Mouse (Mus musculus) urinary bladder, adult 18-20 months (tissue): ENCODE measurements around the gene Rybp.
A peak's percentile ranks its signal among the peaks of the same experiment; 100 is the strongest.

ENCODE experiments used
- DNase-seq, 2 experiments: peaks; one replicate each; pipeline ENCODE4 v3.0.0; 2022; ENCODE audit warnings: low spot score in 2 of 2, mixed read lengths in 2 of 2

Gene Rybp

DNA sequence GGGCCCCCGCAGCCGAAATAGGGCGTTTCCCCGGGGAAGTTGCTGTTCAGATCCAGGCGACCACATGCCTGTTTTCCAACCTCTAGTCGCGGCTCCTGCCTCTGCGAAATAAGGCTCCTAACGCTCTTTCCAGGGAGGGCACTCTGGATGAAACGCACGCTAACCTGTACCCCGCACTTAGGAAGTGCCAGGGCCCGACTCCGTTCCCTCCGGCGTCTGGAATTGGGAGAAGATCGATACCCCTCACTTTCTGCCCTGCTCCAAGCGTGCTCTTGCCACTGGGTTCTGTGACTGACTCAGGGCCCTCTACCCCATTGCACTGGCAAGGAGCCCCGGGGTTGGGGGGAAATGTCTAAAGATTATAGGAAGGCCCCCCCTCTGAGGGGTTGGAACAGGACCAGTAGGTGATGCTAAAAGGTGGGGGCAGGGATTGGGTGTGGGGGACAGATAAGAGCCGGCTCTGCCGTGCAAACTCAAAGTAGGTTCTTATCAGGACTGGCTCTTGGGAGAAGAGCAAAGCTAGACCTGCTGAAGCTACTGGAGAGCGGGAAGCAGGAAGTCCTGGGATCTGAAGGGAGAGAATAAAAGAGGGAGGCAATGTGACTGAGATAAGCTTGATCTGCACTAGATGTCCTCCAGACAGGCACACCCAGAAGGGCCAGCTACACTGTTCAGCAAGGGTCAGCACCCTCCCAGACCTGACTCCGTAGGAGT, 888 bp upstream of the Rybp start:
- DNase-seq = peak; percentile 3 to 43

DNA sequence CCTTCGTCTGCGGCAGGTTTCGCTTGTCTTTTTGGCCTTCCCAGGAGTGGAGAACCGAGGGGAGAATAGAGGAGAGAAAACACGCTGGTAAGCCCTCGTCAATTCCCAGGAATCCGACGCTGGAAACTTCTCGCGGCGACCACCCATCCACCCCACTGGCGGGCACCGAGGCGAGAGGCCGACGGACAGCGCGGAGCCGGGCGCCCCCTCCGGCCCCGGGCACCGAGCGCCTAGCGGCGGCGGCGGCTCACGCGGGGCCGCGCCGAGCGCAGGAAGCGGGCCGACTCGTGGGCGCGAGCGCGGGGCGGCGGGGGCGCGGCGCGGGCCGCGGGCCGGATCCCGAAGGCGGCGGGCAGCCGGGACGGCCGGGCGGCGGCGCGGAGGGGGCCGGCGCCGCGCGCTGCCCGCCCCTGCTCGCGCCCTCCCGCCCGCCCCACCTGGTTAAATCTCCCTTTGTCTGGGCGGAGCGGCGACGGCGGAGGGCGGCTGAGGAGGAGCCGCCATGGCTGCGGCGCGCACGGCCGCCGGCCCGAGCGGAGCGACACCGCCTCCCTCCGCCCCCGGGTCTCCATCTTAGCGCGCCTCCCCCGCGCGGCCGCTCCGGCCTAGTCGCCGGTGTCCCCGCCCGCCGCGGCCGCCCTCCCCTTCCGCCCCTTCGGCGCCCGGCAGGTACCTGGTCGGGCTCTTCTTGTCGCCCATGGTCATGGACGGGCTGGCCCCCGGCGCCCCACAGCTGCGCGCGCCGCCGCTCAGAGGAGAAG, 532 bp downstream of the Rybp start:
- peak; percentile 65 to 72 for DNase-seq

DNA sequence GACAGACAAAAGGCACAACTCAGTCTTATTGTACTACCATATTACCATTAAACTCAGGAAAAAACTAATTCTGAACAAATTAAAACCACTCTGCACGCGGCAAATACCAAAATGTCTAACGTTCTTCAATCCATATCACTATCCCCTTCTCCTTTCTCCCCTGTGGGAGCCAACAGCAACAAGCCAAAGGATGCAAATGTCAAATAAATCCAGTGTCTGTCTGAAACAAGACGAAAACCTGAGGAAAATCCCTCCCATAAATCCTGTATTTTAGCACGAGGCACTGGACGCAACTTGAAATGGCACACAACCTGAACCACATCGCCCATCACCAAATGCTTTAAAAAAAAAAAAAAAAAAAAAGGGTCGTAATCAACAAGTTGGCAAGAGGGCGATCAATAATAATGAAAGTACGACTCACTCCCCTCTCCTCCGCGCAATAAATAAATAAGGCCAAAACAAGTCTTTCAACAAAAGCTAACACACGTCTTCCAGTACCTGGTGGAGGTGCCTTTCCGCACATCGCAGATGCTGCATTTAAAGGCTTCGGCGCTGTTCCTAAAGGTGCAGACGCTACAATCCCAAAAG, 1.2 kb downstream of the Rybp start:
- DNase-seq = no peak

DNA sequence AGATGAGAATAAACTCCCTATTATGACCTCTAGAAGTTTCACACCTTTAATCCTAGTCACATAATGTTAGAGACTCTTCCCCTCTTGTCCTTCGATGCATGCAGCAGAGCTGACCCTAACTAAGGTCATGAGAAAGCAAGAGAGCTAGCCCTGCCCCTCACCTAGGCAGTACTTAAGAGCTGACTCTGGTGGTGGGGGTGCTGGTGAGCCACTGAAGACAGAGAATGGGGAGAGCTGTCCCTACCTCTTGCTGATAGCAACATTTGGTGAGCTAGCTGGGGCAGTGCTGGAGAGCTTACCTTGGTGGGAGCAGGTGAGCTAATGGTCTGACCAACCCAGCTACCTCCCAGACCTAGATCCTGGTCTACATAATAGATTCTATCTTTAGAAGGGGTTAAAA, 8.4 kb downstream of the Rybp start:
- no peak for DNase-seq

DNA sequence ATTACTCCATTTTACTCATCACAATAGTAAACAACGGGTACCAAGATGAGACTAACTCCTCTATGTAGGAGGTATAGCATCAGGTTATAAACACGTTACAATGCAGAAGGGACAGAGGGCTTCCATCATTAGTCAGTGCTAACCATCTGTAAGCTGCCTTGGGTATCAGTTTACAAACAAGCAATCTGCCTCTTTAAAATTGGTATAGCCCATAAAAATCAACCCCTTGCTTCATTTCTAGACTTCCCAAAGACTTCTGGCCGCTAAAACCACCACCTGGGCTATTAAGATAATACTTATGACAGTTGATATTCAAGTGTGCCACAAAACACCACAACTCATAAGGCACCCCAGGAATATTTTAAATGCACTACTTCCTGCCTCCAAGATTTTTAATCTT, 10.9 kb downstream of the Rybp start:
- DNase-seq = no peak

DNA sequence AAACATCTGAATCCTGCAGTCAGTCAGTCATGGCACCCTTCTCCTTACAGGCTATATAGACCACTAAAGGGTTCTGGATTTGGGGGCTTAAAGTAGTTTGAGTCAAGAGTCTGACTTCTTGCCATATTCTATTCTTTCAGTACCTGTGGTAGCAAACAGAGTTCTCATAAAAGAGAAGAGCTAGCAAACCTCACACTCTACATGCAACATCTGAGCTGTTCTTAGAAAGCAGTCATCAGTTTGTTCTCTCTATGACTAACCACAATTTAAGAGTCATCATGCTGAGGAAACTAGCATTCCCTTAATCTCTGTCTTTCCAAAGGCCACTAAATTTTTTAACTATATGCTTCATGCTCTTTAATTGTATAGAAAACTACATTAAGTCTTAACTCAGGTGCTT, 11.6 kb downstream of the Rybp start:
- DNase-seq = no peak

DNA sequence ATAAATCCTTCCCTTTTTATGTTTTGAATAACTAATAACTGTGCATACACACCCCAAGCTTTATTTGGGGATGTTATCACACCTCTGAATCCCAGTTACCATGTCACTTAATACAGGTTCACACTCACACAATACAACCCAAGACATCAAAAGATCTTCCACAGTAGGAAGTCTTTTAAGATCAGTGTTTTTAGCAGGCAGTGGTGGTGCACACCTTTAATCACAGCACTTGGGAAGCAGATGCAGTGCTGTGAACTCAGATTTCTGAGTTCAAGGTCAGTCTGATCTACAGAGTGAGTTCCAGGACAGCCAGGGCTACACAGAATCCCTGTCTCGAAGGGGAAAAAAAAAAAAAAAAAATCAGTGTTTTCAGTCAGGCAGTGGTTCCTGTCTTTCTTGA, 13.7 kb downstream of the Rybp start:
- no peak for DNase-seq

DNA sequence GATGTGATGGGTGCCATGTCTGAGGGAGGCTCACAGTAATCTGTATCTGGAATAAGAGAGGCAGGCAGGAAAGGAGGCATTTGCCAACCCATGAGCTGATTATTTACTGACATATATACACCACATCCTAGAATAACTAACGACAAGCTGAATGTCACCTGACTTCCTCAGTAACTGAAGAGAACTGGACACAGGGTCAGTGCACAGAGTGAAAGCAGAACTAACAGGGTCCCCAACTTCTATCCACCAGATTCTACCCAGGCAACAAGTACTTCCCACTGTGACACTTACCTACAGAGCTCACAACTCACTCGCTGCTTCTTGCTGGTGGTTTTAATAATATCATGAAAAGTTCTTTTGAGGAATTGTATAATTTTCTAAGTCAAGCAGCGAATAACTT, 15.3 kb downstream of the Rybp start:
- no peak for DNase-seq

DNA sequence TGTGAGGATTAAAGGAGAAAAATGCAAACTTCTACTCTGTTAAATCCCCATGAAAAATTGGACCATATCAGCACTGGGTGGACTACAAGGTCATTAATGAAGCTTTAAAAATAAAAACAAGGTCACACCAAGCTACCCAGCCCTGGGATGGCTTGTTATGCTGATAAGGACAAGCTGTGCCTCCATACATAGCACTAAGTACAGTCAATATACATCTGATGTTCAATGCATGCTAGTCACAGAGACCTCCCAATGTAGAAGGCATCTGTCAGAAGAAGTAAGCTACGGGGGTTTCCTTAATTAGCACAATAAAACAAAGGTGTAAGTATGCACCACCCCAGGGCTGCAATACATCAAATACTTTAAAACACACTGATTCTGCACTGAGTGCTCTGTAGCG, 16.5 kb downstream of the Rybp start:
- DNase-seq = no peak

DNA sequence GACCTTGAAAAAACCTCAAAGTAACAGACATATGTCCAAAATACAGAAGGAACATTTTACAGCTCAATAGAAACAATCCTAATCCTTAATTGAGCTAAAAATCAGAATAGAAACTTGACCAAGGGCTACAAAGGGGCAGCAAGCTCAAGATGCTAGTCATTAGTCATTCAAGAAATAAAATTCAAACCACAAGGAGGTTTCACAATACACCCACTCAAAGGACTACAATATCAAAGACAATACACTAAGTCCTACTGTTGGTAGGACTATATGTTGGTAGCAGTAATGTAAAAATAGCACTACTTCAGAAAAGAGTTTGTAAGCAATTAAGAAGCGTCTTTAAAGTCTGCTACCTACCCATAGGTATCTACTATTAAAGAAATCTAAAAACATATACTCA, 27.7 kb downstream of the Rybp start:
- DNase-seq = no peak

DNA sequence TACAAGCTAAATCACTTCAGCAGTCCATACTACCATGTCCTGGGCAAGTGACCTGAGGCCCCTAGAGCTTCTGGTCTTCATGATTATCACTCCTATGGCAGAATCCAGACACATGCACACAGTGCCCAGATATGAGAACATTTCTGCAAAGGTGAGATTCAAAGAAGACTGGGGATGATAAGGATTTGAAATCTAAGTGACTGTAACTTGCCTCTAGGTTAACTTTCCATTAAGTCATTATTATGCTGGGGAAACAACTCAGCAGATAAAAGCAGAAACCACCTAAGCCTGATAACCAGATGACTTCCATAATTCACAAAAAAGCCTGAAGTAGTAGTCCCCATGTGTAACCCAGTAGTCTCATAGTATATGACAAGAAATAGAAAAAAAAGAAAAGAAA, 29.0 kb downstream of the Rybp start:
- DNase-seq = no peak

DNA sequence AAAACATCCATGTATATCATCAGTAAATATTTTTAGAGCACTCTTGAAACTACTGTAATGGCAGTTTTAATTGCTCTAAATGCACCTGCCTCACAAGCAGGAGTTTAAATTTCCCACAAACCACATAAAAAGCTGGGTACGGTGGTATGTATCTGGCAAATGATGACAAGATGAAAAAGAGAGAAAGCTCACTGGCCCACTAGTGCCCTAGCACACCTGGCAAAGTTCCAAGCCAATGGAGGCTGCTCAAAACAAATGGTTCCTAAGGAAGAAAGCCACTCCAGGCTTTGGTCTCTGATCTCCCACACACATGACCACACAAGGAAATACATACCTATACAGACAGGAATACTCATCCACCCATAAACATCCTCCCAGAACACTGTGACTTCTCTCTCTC, 31.9 kb downstream of the Rybp start:
- DNase-seq = no peak

DNA sequence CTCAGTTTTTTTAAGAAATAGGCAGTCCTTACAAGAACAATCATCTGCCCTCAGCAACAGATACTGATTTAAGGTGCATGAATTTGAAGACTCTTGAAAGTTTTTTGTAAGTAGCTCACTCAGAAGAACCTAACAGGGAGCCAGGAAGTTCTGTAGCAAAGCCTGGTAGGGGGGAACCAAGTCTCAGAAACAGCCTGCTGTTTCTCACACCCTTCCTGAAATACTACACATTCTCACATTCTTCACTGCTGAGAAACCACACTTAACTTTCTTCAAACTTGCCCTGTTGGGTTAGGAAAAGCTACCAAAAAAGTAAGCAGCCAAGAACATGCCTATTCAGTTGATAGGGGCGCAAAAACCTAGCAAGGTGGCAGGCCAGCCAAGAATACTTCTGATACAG, 32.6 kb downstream of the Rybp start:
- no peak for DNase-seq

DNA sequence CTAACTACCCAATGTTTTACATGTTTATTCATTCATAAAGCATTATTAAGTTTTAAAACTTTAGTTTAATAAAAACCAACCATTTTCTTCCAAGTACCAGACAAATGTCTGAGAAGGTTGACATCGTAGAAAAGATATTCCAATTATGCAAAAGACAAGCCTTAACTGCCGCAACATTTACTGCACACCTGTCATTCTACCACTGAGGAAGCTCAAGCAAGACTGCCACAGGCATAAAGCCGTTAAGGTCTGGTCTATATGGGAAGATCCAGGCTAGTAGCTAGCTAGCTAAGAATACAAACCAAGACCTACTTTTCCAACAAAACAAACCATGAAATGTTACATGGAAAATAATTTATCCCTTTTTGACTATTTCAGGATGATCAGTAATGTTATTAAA, 42.8 kb downstream of the Rybp start:
- no peak for DNase-seq

DNA sequence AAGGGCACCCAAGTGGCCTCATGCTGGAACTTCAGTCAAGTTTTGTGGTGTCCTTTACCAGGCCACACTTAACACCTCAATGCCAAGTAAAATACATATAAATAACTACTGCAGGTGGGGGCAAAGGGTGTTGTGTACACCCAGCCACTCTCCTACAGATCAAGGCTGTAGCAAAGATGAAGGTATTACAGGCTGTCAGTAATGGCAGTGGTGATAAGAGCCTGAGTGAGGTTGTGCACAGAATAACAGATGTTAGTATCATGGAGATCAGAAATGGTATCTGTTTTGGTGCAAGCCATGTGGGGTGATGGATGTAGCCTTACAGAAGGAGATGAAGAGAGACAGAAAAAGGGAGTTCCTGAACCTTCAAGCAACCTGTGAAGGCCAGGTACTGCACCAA, 52.2 kb downstream of the Rybp start:
- DNase-seq = no peak

DNA sequence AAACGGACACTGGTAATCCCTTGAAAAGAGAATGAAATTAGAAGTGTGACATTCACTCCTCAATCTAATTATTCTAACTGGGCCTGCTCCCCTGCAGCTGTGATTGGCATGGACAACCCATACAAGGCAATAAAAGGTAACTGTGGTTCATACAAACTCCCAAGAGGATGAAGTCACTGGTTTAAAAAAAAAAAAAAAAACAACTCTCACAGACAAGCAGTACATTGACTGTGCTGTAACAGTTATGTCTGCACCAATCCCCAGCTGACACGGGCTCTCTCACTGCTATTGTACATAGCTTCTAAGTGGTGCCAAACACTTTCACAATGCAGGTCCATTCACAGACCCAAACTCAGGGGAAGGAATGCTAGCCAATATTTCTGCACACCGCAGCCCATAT, 53.8 kb downstream of the Rybp start:
- DNase-seq = no peak

DNA sequence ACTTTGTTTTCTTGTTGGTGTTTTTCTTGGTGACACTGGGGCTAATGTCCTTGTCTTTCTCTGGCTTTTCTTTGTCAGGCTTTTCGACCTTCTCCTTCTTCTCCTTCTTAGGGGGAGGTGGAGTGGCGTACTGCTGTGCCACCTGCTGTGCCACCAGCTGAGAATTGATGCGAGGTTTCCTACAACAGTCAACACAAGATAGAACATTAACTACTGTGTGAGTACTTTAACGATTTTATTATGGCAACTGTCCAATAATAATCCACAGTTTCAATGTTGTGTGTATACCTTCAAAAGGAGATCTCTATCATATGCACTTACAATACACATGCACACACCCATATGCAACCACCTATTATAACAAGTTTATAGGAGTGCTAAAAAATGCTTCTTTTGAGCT, 54.2 kb downstream of the Rybp start:
- no peak for DNase-seq

DNA sequence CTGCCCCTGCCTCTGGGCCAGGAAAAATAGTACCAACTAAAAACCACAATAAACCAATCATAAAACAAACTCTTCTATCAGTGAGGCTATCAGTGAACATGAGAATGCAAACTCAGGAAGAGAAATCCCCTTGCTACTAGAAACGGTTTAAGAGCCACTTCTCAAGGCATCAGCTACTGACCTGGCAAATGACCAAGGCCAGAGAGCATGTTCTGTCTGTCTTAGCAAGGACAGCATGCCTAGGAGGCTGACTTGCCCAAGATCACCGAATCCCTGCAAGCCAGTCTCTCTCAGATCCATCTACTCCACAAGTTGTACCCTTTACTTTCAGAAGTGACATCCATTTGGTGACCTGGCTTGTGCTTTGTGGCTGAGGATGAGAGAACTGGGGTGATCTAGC, 61.1 kb downstream of the Rybp start:
- no peak for DNase-seq

DNA sequence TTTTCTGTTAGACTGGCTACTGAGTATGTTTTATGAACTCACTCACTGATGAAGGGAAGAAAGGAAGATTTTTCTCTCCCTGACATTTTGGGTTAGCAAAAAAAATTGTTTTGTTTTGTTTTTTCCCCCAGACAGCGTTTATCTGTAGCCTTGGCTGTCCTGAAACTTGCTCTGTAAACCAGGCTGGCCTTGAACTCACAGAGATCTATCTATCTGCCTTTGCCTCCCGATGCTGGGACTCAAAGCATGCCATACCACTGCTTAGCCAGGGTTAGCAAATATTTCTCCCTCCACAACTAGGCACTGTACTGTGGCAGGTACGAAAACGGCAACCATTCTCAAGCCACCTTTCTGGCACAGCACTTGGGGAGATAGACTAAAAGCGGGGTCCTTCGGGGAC, 63.4 kb downstream of the Rybp start:
- DNase-seq = no peak

DNA sequence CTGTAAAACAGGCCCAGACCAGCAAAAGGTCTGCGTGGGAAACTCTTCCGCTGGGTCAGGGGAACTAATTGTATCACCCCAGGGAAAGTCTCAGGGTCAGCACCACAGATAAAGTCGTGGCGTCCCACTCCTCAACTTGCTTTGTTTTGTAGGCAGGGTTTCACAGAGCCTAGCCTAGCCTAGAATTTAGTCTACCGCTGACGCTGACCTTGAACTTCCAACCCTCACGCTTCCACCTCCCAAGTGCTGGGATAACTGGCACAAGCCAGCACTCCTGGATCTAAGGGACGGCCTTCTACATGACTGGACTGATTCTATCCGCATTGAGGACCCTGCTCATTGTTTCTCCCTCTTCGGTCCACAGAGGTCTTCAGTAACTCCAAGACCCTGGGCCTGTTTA, 63.9 kb downstream of the Rybp start:
- no peak for DNase-seq

DNA sequence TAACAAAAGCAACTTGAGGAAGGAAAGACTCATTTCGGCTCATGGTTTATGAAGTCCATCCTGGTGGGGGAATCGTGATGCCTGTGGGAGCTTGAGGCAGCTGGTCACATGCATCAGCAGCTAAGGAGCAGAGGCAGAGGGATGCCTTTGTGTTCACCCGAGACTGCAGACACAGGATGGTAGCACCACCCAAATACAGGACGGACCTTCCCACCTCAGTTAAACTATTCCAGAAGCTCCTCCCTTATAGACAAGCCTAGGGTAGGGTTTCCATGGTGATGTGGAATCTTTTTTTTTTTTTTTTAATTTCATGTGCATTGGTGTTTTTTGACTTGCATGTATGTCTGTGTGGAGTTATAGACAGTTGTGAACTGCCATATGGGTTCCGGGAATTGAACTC, 64.4 kb downstream of the Rybp start:
- DNase-seq = no peak

DNA sequence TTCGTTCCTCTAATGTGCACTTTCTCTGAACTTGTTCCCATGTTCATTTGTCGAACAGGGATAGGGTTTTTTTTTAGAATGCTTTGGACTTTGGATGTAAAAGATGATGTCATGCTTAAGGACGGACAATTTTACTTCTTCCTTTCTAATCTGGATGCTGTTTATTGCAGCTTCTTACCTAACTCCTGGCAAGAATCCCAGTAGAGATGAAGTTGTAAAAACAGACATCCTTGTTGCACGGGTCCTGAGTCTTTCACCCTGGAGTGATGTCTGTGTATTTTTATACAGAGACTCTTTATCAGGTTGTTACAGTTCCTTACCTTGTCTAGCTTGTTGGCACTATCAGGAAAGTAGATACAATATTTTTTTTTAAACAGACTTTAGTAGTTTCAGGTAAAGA, 65.5 kb downstream of the Rybp start:
- DNase-seq = no peak

DNA sequence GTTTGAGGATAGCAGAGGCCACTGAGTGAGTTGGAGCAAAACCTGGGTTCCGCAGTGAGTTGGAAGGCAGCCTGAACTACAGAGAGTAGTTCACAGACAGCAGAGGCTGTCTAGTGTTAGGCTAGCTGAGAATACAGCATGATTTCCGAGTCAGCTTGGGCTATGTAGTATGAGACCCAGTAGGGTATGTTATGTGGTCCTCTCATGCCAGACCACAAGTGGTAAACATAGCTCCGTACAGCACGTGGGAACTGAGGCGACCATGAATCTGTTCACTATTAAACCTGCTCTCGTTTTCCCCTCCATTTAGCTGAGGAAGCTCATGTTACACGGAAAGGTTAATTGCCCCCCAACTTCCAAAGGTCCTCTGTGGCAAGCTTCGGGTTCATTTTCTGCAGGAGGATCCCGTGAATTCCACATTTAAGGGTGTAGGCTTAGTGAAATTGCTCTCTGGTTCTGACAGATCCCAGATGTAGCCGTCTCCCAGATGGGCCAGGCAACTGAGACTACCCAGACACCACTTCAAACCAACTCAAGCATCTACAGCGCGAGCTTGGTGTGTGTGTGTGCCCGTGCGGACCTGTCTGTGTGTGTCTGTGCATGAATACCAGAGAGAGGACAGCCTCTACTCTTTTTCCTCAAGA, 66.2 kb downstream of the Rybp start:
- DNase-seq = no peak
